Mouse (Mus musculus) limb, embryonic 14.5 days (tissue): Measurements from ENCODE around the gene Atoh8. TPM values are rescaled to one million over a fixed set of nuclear protein-coding genes. Genes with fewer than 3 reads are reported as not detected.

Source experiments
- ATAC-seq: fragments of 200-750 bp; cut with Nextera tagmentation; 2 replicates; pipeline ENCODE4 v1.8.0; 2017; ENCODE audit warnings: low read depth, moderate number of reproducible peaks, moderate TSS enrichment; ENCODE audit not compliant: low FRiP score
- DNase-seq: peaks from one replicate; pipeline ENCODE4 v3.0.0-alpha.2; 2015; ENCODE audit warnings: low spot score
- H3K27ac ChIP-seq: fragments of 300-500 bp; sonication (generic); replicated peaks from 2 replicates; pipeline ENCODE4 v1.5.1; 2014; ENCODE audit warnings: low read depth, mild to moderate bottlenecking, low read length, moderate library complexity, mixed read lengths
- H3K27me3 ChIP-seq: fragments of 300-500 bp; sonication (generic); 2 replicates; pipeline ENCODE4 v1.6.1; 2014; ENCODE audit warnings: low read length, mixed read lengths; ENCODE audit not compliant: control insufficient read depth, insufficient read depth
- H3K36me3 ChIP-seq: fragments of 300-500 bp; sonication (generic); 2 replicates; pipeline ENCODE4 v1.6.1; 2014; ENCODE audit warnings: mild to moderate bottlenecking, low read length, moderate library complexity, mixed read lengths; ENCODE audit not compliant: control insufficient read depth, insufficient read depth
- H3K4me1 ChIP-seq: fragments of 300-500 bp; sonication (generic); 2 replicates; pipeline ENCODE4 v1.6.1; 2014; ENCODE audit warnings: antibody characterized with exemption, low read length, mixed read lengths; ENCODE audit not compliant: control insufficient read depth, insufficient read depth
- H3K4me2 ChIP-seq: fragments of 300-500 bp; sonication (generic); replicated peaks from 2 replicates; pipeline ENCODE4 v1.6.1; 2014; ENCODE audit warnings: low read depth, mild to moderate bottlenecking, low read length, moderate library complexity; ENCODE audit not compliant: severe bottlenecking
- H3K4me3 ChIP-seq: fragments of 300-500 bp; sonication (generic); replicated peaks from 2 replicates; pipeline ENCODE4 v1.5.1; 2014; ENCODE audit warnings: low read length
- H3K9ac ChIP-seq: fragments of 300-500 bp; sonication (generic); 2 replicates; pipeline ENCODE4 v1.6.1; 2014; ENCODE audit warnings: mild to moderate bottlenecking, low read depth, low read length, moderate library complexity; ENCODE audit not compliant: severe bottlenecking
- H3K9me3 ChIP-seq: fragments of 300-500 bp; sonication (generic); 2 replicates; pipeline ENCODE4 v1.6.1; 2016; ENCODE audit warnings: low read length; ENCODE audit not compliant: control insufficient read depth
- POLR2A ChIP-seq: fragments of 200-500 bp; IDR thresholded peaks from 2 replicates; pipeline ENCODE4 v1.8.0; 2012; ENCODE audit warnings: inconsistent platforms, mild to moderate bottlenecking, moderate library complexity, borderline replicate concordance; ENCODE audit not compliant: insufficient read depth, insufficient read length; ENCODE audit errors: extremely low read depth
- WGBS: fragments of 180-500 bp; shearing (Covaris S2); extraction: QIAGEN DNeasy Blood & Tissue Kit; methylation state at CpG from one replicate; pipeline ENCODE4 v1.1.7; 2014; 5-methylcytosine and 5-hydroxymethylcytosine counted together
- polyA plus RNA-seq, 2 experiments: library from polyadenylated mRNA; depleted of rRNA in 1 of 2; stranded (reverse) in 1 of 2; unstranded in 1 of 2; fragments of >200 nt; fragmentation: Nextera tagmentation in 1 of 2; extraction: Ambion mirVana in 1 of 2; gene quantifications; 2 replicates each; pipeline versions ENCODE4 v1.2.1 to v1.2.3; 2012 to 2014

The Atoh8 gene
- polyA plus RNA-seq, 2 experiments: 15.1 to 19.8 TPM

DNA sequence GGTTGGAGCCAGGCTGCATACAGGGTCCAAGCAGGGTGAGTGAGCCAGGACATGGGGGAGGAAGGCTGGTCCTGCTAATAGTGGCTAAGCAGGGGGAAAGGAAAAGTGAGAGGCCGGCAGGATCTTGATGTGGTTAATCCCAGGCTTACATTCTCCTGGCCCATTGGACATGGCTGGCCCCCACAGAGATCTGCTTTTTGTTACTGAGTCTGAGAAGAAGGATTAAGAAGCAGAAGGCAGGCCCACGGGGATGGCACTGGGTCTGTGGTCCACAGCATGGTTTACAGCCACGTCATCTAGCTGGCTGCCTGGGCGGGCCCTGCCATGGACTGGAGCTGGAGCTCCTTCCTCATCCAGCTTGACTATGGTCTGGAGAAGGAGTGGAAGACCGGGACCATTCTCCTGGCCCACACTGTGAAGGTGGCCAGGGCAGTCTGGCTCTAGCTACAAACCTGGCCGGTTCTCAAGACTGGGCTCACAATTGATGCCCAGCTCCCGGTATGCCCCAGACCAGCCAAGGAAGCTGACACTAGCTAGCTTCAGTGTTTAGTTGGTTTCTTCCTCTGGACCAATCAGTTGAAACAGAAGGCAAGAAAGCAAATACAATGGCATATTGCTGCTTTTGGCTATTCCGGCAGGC, 26.9 kb downstream of the Atoh8 start:
- DNase-seq: no peak
- no peak overlapping the region; the same call in 1 of the 2 replicates for H3K9ac ChIP-seq
- H3K4me2 ChIP-seq: no peak overlapping the region
- peaks cover 14% of the 10 kb centered on the region for H3K36me3 ChIP-seq
- no peak overlapping the region for H3K27ac ChIP-seq
- 68% methylated on average over 8 of the region's 8 CpGs for WGBS
- peaks cover 24% of the 10 kb centered on the region for H3K4me1 ChIP-seq
- H3K4me3 ChIP-seq: no peak overlapping the region
- H3K9me3 ChIP-seq: no peaks in the 10 kb centered on the region
- no peaks in the 10 kb centered on the region for H3K27me3 ChIP-seq
- ATAC-seq: no peak
- TF ChIP-seq POLR2A: no peak

- ATAC-seq: peak; percentile 62
- Histone ChIP-seq H3K27me3 (no peaks in the 10 kb centered on the region), H3K27ac (no peak overlapping the region), H3K9me3 (no peaks in the 10 kb centered on the region), H3K4me1 (peaks cover 18% of the 10 kb centered on the region), H3K4me2 (no peak overlapping the region), H3K36me3 (peaks cover 14% of the 10 kb centered on the region), H3K4me3 (no peak overlapping the region), H3K9ac (no peak overlapping the region)
- 36% methylated on average over 9 of the region's 9 CpGs for WGBS
- no peak for TF ChIP-seq POLR2A
- no peak for DNase-seq
Measured at GRCm38 (mm10) chr6:72206021-72206420, 29.4 kb downstream of the Atoh8 start.

DNA sequence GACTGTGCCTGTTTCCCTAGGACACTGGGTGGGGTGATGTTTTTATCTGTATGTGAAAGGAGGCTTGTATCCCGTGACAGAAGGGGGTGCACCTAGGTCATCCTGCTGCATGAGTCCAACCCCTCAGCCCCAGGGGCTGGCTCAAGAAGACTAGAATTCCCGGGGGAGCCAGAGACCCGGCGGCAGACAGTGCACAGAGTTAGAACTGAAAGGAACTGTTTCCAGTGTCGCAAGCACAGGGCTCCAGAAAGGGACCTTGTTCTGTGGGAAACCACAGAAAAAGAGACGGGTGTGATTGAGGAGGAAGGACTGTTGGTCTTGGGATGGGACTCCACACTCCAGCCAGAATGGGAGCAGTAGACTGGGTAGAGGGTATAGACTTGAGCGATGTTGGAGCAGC, 30.5 kb downstream of the Atoh8 start:
- Histone ChIP-seq H3K4me2 (no peak overlapping the region), H3K9ac (no peak overlapping the region), H3K4me1 (peaks cover 24% of the 10 kb centered on the region), H3K4me3 (no peak overlapping the region), H3K9me3 (no peaks in the 10 kb centered on the region), H3K27me3 (no peaks in the 10 kb centered on the region), H3K27ac (no peak overlapping the region), H3K36me3 (peaks cover 14% of the 10 kb centered on the region)
- no peak for TF ChIP-seq POLR2A
- DNase-seq (no peak), ATAC-seq (no peak)
- 73% methylated on average over 7 of the region's 7 CpGs for WGBS

DNA sequence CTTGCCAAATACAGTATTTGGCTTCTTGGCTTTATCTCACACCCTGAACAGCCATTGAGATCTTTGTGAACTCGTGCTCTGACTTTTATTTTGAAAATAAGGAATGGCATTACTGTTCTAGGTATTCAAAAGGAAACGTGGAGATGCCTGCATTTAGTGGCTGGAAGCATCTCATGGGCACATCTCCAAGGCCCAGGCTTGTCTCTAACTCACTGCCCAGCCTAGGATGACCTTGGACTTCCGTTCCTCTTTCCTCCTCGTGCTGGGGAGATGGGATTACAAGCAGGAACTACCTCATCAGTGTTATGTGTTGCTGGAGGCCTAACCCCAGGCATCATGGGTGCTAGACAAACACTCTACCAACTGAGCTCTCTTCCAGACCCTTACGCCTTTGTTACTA, 32.1 kb downstream of the Atoh8 start:
- H3K4me1 ChIP-seq: peaks cover 21% of the 10 kb centered on the region
- H3K4me2 ChIP-seq: no peak overlapping the region
- H3K36me3 ChIP-seq: peaks cover 12% of the 10 kb centered on the region
- no peak for ATAC-seq
- H3K27me3 ChIP-seq: no peaks in the 10 kb centered on the region
- no peaks in the 10 kb centered on the region for H3K9me3 ChIP-seq
- no peak overlapping the region for H3K9ac ChIP-seq
- H3K4me3 ChIP-seq: no peak overlapping the region
- TF ChIP-seq POLR2A: no peak
- WGBS: 68% methylated on average over 5 of the region's 5 CpGs
- H3K27ac ChIP-seq: no peak overlapping the region
- no peak for DNase-seq

- ATAC-seq: no peak
- Histone ChIP-seq H3K4me1 (peaks cover 21% of the 10 kb centered on the region), H3K9me3 (no peaks in the 10 kb centered on the region), H3K4me2 (no peak overlapping the region), H3K36me3 (peaks cover 12% of the 10 kb centered on the region), H3K27me3 (no peaks in the 10 kb centered on the region), H3K4me3 (no peak overlapping the region), H3K27ac (no peak overlapping the region), H3K9ac (no peak overlapping the region)
- no peak for TF ChIP-seq POLR2A
- DNase-seq: no peak
- WGBS: 74% methylated on average over 5 of the region's 5 CpGs
Measured at GRCm38 (mm10) chr6:72202732-72203131, 32.6 kb downstream of the Atoh8 start.
